Mouse (Mus musculus) heart, postnatal 4 days (tissue): ENCODE data around the gene Otop2. TPM values are rescaled to one million over a fixed set of nuclear protein-coding genes. Genes with fewer than 3 reads are reported as not detected.

ENCODE experiments used
- total RNA-seq, 2 experiments: library from RNA; stranded (reverse); gene quantifications; 2 replicates each; pipeline ENCODE4 v1.2.3; 2021

Gene Otop2
- total RNA-seq, 2 experiments from 2014 or later, result not detected

Other genes starting within 250 kb of the Otop2 start
- gene Cd300e, start 245.0 kb upstream of the Otop2 start, total RNA-seq, result under 1 TPM in 1 of 2 experiments, not detected in 1; 0.11 TPM
- gene Rab37, start 215.7 kb upstream of the Otop2 start, total RNA-seq, result 1 to 10 TPM; 1.0 to 1.1 TPM
- gene Cd300lf, start 173.2 kb upstream of the Otop2 start, total RNA-seq, result under 1 TPM; 0.31 to 0.52 TPM
- gene Slc9a3r1, start 143.8 kb upstream of the Otop2 start, total RNA-seq, result 10 to 100 TPM; 13.9 to 15.3 TPM
- 1 to 10 TPM; 5.2 to 9.3 TPM for gene Tmem104, start 119.7 kb upstream of the Otop2 start, total RNA-seq
- gene Nat9, start 119.3 kb upstream of the Otop2 start, total RNA-seq, result 10 to 100 TPM; 11.9 to 12.0 TPM
- gene Grin2c, start 39.9 kb upstream of the Otop2 start, total RNA-seq, result under 1 TPM; 0.12 to 0.18 TPM
- 1 to 10 TPM; 7.5 to 9.5 TPM for gene Fdxr, start 30.1 kb upstream of the Otop2 start, total RNA-seq
- gene Fads6, start 9.5 kb upstream of the Otop2 start, total RNA-seq, result 1 to 10 TPM in 1 of 2 experiments, under 1 TPM in 1; 0.86 to 1.4 TPM
- gene Ush1g, start 14.9 kb downstream of the Otop2 start, total RNA-seq, result under 1 TPM; 0.09 to 0.12 TPM
- not detected for gene Otop3, start 27.6 kb downstream of the Otop2 start, total RNA-seq
- 1 to 10 TPM; 5.9 to 8.5 TPM for gene Hid1, start 60.6 kb downstream of the Otop2 start, total RNA-seq
- 10 to 100 TPM; 18.8 to 20.3 TPM for gene Cdr2l, start 74.8 kb downstream of the Otop2 start, total RNA-seq
- gene Mrpl58, start 96.6 kb downstream of the Otop2 start, total RNA-seq, result 100 to 1,000 TPM; 153 to 156 TPM
- gene Atp5h, start 112.8 kb downstream of the Otop2 start, total RNA-seq, result 1,000 to 10,000 TPM; 1,670 to 1,720 TPM
- 10 to 100 TPM; 22.8 to 27.3 TPM for gene Kctd2, start 113.0 kb downstream of the Otop2 start, total RNA-seq
- not detected for gene Trim80, start 133.4 kb downstream of the Otop2 start, total RNA-seq
- gene Slc16a5, start 155.3 kb downstream of the Otop2 start, total RNA-seq, result under 1 TPM in 1 of 2 experiments, not detected in 1; 0.29 TPM
- gene Armc7, start 168.5 kb downstream of the Otop2 start, total RNA-seq, result 1 to 10 TPM; 3.1 to 4.3 TPM
- 10 to 100 TPM; 27.3 to 27.4 TPM for gene Nt5c, start 184.7 kb downstream of the Otop2 start, total RNA-seq
- 100 to 1,000 TPM; 559 to 561 TPM for gene Jpt1, start 207.2 kb downstream of the Otop2 start, total RNA-seq
- 100 to 1,000 TPM; 299 TPM for gene Sumo2, start 229.1 kb downstream of the Otop2 start, total RNA-seq